Mouse (Mus musculus): ENCODE data around the gene Snrpf.

DNA sequence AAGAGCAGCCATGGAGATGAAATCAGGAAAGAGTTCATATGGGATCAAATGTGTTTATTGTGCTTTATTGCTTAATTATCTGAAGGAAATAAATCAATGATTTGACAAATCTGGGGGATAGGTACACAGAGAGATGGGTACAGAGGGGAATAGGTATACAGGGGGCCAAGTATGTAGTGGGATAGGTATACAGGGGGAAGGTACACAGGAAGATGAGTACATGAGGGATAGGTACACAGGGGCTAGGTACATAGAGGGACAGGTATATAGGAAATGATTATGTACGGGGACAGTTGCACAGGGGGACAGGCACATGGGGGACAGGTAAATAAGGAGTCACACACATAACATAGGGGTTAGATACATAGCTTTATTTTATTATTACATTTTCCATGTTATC is 21.4 kb upstream of the Snrpf start:
- TF ChIP-seq POLR2A (IDR thresholded peaks at IDR 0.05; ENCODE audit: low read depth, low read length) (no peak), CTCF (IDR thresholded peaks at IDR 0.05; ENCODE audit: borderline replicate concordance, insufficient read depth, low read length) (no peak)

Data from embryonic fibroblast, embryonic 13.5 days (primary cell).